Mouse (Mus musculus) heart, adult 2 months (tissue): Measurements from ENCODE around the gene Aebp1. TPM values are rescaled to one million over a fixed set of nuclear protein-coding genes. Genes with fewer than 3 reads are reported as not detected.
"Not testable (repeated sequence)": the region's sequence is repeated elsewhere in the genome, so short reads cannot be mapped to it uniquely, and the experiment has no call there.

ENCODE experiments used
- DNase-seq, 2 experiments: peaks; one replicate each; pipeline ENCODE4 v3.0.0; 2021
- H3K27ac ChIP-seq: fragments of 200-600 bp; 2 replicates; pipeline ENCODE4 v1.8.1; 2022
- H3K27me3 ChIP-seq: fragments of 200-500 bp; 2 replicates; pipeline ENCODE4 v1.6.1; 2012; ENCODE audit warnings: mild to moderate bottlenecking, low read length, inconsistent platforms, mixed read lengths; ENCODE audit not compliant: control insufficient read depth, insufficient read depth
- H3K36me3 ChIP-seq: fragments of 200-500 bp; 2 replicates; pipeline ENCODE4 v1.6.1; 2012; ENCODE audit warnings: low read length, inconsistent platforms; ENCODE audit not compliant: control insufficient read depth, insufficient read depth
- H3K4me1 ChIP-seq: fragments of 200-500 bp; 2 replicates; pipeline ENCODE4 v1.6.1; 2011; ENCODE audit warnings: low read length; ENCODE audit not compliant: control insufficient read depth, insufficient read depth
- H3K4me3 ChIP-seq: fragments of 200-600 bp; 2 replicates; pipeline ENCODE4 v1.8.1; 2022
- H3K79me2 ChIP-seq: fragments of 200-500 bp; replicated peaks from 2 replicates; pipeline ENCODE4 v1.6.1; 2012; ENCODE audit warnings: mild to moderate bottlenecking, inconsistent platforms, low read length, moderate library complexity, mixed read lengths; ENCODE audit not compliant: control insufficient read depth, insufficient read depth
- H3K9ac ChIP-seq: fragments of 200-500 bp; 2 replicates; pipeline ENCODE4 v1.6.1; 2012; ENCODE audit warnings: low read depth, mild to moderate bottlenecking, control low read depth, inconsistent platforms, low read length, mixed read lengths
- CTCF ChIP-seq: fragments of 200-600 bp; IDR thresholded peaks from 2 replicates; pipeline ENCODE4 v1.8.1; 2022; ENCODE audit warnings: antibody characterized with exemption, mild to moderate bottlenecking, moderate library complexity
- EP300 ChIP-seq: fragments of 200-500 bp; IDR thresholded peaks from 2 replicates; pipeline ENCODE4 v1.6.1; 2011; ENCODE audit warnings: low read depth, low read length, control low read depth; ENCODE audit not compliant: insufficient read depth
- POLR2A ChIP-seq: fragments of 200-500 bp; IDR thresholded peaks from 2 replicates; pipeline ENCODE4 v1.6.1; 2011; ENCODE audit warnings: mild to moderate bottlenecking, low read depth, low read length, control low read depth; ENCODE audit not compliant: insufficient read depth
- WGBS: fragments of 180-500 bp; shearing (Covaris S2); methylation state at CpG from one replicate; pipeline ENCODE4 v1.1.7; 2018; 5-methylcytosine and 5-hydroxymethylcytosine counted together
- intact Hi-C: fragments of 180-260 bp; cut with DNase I; formaldehyde crosslinking; loops from one replicate; pipeline ENCODE4 v1.15.1; 2025
- polyA plus RNA-seq: library from polyadenylated mRNA; depleted of rRNA; stranded (reverse); fragments of >200 nt; gene quantifications from 2 replicates; pipeline ENCODE4 v1.2.3, GENCODE M21; 2012
- total RNA-seq, 2 experiments: library from RNA; stranded (reverse); gene quantifications; 2 replicates each; pipeline ENCODE4 v1.2.3; 2021

Gene Aebp1
- total and polyA plus RNA-seq, 3 experiments = 18.6 to 33.3 (median 19.9) TPM

DNA sequence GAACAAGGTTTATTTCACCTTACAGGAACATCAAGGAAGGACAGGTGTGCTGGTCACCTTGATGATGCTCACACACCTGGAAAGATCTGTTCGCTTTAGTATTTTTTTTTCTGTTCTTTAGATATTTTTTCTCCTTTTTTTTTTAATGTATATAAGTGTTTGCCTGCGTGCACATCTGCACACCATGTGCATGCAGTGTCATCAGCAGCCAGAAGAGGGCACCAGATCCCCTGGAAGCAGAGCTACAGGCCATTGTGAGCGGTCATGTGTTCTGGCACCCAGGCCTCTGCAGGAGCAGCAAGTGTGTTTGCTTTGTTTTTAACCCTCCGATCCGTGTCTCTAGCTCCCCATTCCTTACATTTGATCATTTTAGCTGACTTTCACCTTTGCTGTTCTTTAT, 18.2 kb downstream of the Aebp1 start:
- Histone ChIP-seq H3K27me3 (no peaks in the 10 kb centered on the region), H3K9ac (no peak overlapping the region), H3K79me2 (no peaks in the 10 kb centered on the region), H3K4me3 (no peak overlapping the region), H3K4me1 (no peaks in the 10 kb centered on the region), H3K27ac (no peak overlapping the region), H3K36me3 (no peaks in the 10 kb centered on the region)
- 69% methylated on average over 5 of the region's 5 CpGs for WGBS
- intact Hi-C loops = loop anchor here (2.0 to 10.0 kb wide), 4 partner anchors 43 to 335 kb away; partner anchors contain the start of gene Ccdc117
- TF ChIP-seq CTCF = peak; percentile 82
- no peak for TF ChIP-seq EP300
- peak in 1 of 2 experiments; percentile 57 for DNase-seq

GRCm38 (mm10) chr11:5882518-5882917, 20.8 kb downstream of the Aebp1 start:
- no peak overlapping the region for H3K27ac ChIP-seq
- intact Hi-C loops = loop anchor here (10.0 kb wide), 2 partner anchors 228 to 338 kb away; partner anchors contain the start of gene Ccdc117
- no peaks in the 10 kb centered on the region for H3K4me1 ChIP-seq
- no peaks in the 10 kb centered on the region for H3K36me3 ChIP-seq
- no peak overlapping the region for H3K4me3 ChIP-seq
- no peak for DNase-seq
- H3K79me2 ChIP-seq = no peaks in the 10 kb centered on the region
- 45% methylated on average over 8 of the region's 8 CpGs for WGBS
- H3K9ac ChIP-seq = no peak overlapping the region
- H3K27me3 ChIP-seq = no peaks in the 10 kb centered on the region
- TF ChIP-seq POLR2A (no peak), EP300 (no peak), CTCF (no peak)

DNA sequence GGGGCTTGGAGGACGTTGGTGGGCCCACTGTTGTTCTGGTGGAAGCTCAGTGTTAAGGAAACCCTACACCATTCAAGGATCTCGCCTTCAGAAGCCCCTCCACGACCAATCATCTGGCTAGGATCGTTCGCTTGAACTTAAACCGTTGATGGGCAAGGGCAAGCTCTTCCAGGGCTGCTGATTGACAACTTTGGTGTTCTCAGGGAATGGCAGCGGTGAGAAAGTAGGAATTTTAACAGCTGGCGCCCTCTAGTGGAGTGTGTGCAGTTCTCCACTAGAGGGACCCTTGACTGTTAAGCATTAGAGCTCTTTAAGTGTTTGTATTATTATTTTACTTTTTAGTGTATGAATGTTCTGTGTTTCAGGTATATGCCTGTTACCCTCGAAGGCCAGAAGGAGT, 24.4 kb downstream of the Aebp1 start:
- H3K4me1 ChIP-seq = no peaks in the 10 kb centered on the region
- peak; percentile 51 to 61 for DNase-seq
- no peak overlapping the region for H3K4me3 ChIP-seq
- no peak overlapping the region for H3K27ac ChIP-seq
- H3K79me2 ChIP-seq = no peaks in the 10 kb centered on the region
- intact Hi-C loops = loop anchor here (2.0 to 10.0 kb wide), 5 partner anchors 29 to 399 kb away; partner anchors contain the start of genes Ccdc117 and Ykt6
- TF ChIP-seq POLR2A = no peak
- peak; percentile 97; the same call in 1 of the 2 replicates for TF ChIP-seq CTCF
- no peaks in the 10 kb centered on the region for H3K36me3 ChIP-seq
- 13% methylated on average over 9 of the region's 9 CpGs for WGBS
- H3K9ac ChIP-seq = no peak overlapping the region
- H3K27me3 ChIP-seq = no peaks in the 10 kb centered on the region

- Histone ChIP-seq H3K27ac (no peak overlapping the region), H3K4me1 (no peaks in the 10 kb centered on the region), H3K4me3 (no peak overlapping the region), H3K27me3 (no peaks in the 10 kb centered on the region), H3K9ac (no peak overlapping the region), H3K36me3 (no peaks in the 10 kb centered on the region), H3K79me2 (no peaks in the 10 kb centered on the region)
- intact Hi-C loops = loop anchor here (2.0 to 10.0 kb wide), 5 partner anchors 28 to 400 kb away; partner anchors contain the start of genes Ccdc117 and Ykt6
- 65% methylated on average over 5 of the region's 5 CpGs for WGBS
- TF ChIP-seq CTCF (no peak), EP300 (no peak), POLR2A (no peak)
- no peak for DNase-seq
Observed at GRCm38 (mm10) chr11:5887250-5887649, 25.5 kb downstream of the Aebp1 start.

DNA sequence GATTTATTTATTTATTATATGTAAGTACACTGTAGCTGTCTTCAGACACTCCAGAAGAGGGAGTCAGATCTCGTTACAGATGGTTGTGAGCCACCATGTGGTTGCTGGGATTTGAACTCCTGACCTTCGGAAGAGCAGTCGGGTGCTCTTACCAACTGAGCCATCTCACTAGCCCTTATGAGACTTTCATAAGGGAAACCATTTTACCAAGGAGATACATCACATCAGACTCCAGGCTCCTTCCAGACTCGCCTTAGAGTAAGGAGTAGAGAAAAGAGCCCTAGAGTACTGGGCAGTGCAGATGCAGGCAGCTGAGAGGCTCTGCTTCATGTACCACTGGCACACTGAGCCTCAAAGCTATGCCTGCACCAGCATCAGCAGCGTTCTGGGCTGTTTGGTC, 26.8 kb downstream of the Aebp1 start:
- intact Hi-C loops = loop anchor here (5.0 to 10.0 kb wide), 3 partner anchors 234 to 401 kb away; partner anchors contain the start of gene Ccdc117
- DNase-seq = not testable (repeated sequence)

DNA sequence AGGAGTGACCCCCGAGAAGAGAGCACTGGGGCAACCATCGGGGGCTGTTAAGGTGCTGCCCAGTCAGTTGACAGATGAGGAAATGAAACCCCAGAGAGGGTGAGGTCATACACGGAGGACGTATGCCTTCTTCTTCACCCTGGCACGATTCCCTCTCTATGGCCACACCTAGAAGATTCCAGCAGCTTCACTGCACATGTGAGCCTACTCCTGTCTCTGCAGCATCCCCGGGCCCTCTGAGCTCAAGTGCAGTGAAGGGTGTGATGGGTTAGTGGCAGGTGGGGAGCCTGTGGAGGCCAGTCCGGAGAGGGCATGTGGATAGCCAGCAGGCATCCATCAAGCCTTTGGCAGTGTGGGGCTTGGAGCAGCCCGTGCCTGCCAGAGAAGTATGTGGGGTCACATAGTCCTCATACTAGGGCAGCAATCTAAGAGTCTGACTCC, 30.4 kb downstream of the Aebp1 start:
- Histone ChIP-seq H3K36me3 (no peaks in the 10 kb centered on the region), H3K27ac (peak overlapping the region; percentile 46), H3K4me3 (no peak overlapping the region), H3K79me2 (no peaks in the 10 kb centered on the region), H3K4me1 (no peaks in the 10 kb centered on the region), H3K27me3 (0 out of 2 replicates have a peak, but pooled peaks cover 2% of the 10 kb centered on the region), H3K9ac (no peak overlapping the region)
- WGBS = 21% methylated on average over 8 of the region's 8 CpGs
- TF ChIP-seq POLR2A (no peak), CTCF (no peak)
- peak in 1 of 2 experiments; percentile 33 for DNase-seq
- intact Hi-C loops = no loop called here

More for the DNA sequence above, 26.8 kb downstream of the Aebp1 start:
- H3K4me3 ChIP-seq, H3K79me2 ChIP-seq, H3K27ac ChIP-seq, H3K36me3 ChIP-seq, H3K9ac ChIP-seq, H3K4me1 ChIP-seq, H3K27me3 ChIP-seq: not testable (repeated sequence)
- 76% methylated on average over 5 of the region's 5 CpGs for WGBS
